Mouse (Mus musculus): ENCODE results near the gene Kcnma1. TPM values are rescaled to one million over a fixed set of nuclear protein-coding genes. Genes with fewer than 3 reads are reported as not detected.

Kcnma1 gene
- total RNA-seq, 2 experiments from 2014 or later: 26.6 to 32.2 TPM

DNA sequence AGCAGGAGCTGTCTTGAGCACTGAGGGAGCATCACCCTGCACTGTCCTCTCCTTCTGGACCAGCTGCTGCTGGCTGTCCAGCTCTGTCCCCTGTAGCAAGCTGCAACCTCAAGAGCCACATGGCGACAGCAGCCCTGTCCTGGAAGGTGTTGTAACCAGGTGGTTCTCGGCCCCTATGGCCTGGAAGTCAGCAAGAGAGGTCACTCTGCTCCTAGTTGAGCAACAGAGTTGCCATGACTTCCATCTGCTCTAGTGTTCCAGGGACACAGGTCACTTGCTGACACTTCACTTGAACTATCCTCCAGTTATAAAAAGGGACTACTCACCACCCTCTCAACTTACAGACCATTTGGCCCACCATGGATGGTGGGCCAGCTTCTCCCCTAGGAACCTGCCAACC, 139.7 kb downstream of the Kcnma1 start:
- DNase-seq (ENCODE audit: low spot score in 2 of 2): no peak

DNA sequence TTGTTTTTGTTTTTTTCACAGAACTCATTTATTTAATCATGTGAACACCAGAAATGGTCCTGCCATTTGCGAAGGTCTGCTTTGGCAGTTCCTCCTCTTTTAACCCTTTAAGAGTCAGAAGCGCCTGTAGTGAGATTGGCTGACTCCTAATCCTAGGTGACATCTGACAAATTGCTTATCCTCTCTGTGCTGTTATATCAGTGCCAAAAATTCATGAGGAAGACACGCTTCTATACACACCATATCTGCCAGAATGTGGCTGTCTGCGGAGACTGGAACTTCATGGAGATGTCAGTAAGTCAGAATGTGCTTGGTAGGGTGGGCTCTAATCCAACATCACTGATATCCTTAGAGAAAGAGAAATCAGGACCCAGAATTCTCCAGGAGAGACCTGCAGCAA, 157.3 kb downstream of the Kcnma1 start:
- no peak for DNase-seq (ENCODE audit: low spot score in 2 of 2)

DNA sequence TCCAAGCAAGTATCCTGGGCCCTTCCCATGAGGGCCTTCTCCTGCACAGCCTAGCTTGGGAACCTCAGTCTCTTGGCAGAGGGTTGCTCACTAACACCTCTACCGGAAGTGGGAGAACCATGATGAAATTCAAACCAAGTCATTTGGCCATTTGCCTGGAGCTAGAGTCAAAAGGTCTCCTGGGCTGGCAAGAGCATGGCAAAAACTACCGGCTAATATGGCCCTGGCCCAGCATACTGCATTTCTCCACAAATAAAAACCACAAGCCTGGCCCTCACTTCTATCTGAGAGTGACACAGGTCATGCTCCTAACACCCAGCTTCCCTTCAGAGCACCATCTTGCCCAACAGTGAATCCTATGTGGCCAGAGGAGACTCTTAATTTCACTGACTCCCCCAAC, 159.3 kb downstream of the Kcnma1 start:
- DNase-seq (ENCODE audit: low spot score in 2 of 2): no peak

DNA sequence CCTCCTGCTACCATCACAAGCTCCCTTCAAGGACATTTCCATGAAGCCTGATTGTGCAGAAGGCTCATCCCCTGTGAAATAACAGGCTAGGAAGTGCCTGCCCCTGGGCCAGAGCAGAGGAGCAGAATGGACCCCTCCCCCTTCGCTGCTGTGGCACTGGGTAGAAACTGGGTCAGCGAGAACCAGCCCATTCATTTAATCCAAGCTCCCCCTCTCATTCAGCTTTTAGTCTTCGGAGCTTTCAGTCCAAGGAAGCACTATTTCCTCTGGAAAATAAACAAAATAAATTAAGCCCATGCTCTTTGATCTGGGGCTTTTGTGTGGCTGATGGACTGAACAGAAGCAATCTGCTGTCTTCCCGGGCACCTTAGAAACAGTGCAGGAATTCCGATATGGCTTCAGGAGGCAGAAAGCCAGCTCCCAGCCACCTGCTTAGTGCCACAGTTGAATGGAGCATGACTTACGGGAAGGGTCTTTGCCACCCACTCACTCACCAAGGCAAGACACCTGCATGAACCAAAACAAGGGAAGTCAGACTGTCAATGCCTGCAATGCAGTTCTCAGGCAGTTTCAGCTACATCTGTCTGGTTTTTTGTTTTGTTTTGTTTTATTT, 165.7 kb downstream of the Kcnma1 start:
- DNase-seq (ENCODE audit: low spot score in 2 of 2): no peak

DNA sequence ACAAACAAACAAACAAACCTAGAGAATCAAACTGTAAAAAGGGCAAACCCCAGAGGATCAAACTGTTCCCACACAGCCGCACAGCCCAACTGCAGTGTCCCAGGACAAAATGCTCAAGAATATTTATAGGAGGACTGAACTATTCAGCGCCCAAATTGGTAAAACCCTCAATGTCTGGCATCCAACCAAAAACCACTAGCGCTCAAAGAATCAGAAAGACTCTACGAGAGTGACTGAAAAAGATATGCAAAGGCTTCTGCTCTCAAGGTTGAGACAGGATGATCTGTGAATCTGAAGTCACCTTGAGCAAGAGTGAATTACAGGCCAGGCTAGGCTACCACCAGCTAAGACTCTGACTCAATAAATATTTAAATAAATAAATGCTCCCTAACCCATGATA, 167.6 kb downstream of the Kcnma1 start:
- DNase-seq (ENCODE audit: low spot score in 2 of 2): no peak

DNA sequence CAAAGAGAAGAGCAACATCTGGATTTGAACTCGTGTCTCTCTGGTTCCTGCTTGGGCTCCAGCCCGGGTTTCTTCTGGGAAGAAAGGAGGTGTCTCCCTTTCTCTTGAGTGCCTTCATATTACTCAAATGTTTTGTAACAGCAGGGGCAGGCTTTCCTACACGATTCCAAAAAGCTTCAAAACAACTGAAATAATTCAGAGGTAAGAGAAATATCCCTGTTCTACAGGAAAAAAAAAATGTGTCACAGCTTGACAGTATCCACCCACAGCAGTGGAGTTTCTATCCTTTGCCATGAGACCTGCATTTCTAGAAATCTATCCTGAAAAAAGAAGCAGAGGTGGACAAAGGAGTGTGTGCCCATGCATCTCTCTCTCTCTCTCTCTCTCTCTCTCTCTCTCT, 172.3 kb downstream of the Kcnma1 start:
- DNase-seq (ENCODE audit: low spot score in 2 of 2): no peak

DNA sequence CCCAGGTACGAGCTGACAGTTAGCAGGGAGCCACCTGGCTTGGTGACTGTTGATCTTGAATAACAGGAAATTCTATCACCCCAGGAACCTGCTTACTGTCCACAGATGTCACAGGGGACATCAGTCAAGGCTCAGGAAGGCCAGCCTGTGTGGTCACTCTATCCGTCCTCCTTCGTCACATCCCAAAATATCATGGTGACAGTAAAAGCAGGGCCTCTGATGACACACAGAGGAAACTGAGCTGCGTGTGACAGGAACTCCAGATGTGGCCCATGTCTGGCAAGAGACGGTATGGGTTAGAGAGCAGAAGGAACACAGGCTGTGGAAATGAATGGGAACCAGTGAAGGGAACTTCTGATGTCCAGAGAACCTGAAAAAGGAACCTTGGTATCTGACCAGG, 174.7 kb downstream of the Kcnma1 start:
- no peak for DNase-seq (ENCODE audit: low spot score in 2 of 2)

DNA sequence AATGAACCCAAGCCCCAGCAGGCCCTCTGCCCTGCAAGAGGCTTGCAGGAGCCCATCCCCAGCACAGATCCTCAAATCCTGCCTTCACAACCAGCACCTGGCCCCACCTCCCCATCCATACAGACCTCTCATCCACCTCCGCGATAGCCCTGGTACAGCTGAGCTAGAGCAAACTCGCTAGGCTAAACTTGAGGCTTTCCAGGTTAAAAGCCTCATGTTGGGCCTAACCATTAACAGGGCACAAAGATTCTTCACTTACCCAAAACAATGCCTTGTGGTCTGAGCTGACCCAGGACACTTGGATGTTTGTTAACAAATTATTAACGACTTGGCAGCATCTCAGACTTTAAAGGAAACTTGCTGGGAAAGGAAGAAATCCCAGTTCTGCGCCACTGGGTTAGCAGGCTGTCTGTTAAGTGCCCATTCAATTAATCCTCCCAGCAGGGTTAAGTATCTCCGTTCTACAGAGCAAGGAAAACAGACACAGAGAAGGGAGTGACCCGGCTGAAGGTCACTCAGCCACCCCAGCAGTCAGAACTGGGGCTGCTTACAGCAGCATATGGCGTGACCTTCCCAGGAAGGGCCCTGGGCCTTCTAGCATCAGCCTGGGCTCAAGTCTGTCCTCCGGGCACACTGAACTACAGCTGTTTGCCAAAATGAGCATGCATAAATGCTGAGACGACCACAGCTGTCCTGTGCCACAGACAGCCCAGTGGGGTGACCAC, 178.7 kb downstream of the Kcnma1 start:
- no peak for DNase-seq (ENCODE audit: low spot score in 2 of 2)

DNA sequence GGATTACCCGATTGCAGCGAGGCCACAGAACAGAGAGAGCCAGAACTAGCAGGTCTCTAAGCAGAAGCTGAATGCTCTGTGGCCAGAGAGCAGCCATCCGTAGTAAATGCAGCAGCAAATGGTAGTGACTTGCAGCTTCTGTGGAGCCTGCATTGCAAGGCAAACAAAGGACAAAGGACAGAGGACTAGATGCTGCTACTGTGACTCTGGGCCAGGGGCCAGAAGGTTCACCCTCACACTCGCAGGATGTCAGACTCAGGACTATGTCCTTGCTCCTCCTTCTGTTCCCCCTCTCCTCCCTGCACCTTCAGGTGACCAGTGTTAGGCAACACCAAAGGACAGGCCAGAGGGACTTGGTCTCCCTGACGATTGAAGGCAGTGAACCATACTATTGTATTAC, 183.0 kb downstream of the Kcnma1 start:
- DNase-seq (ENCODE audit: low spot score in 2 of 2): no peak

DNA sequence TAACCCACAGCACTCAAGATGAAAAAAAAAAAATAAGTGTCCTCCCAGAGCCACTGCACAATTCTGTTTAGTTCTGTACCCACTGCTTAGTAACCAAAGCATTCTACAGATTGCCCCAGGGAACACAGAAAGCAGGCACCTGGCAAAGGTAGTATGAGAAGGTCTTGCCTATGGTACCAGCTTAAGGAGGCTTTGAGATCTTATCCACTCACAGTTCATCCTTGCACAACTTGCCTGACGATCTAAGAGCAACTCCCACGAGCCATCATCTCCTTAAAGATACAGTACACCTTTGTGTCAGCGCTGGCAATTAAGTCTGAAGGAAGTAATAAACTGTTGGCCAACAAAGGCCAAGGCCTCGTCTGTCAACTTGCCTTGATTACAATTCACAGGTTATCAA, 184.0 kb downstream of the Kcnma1 start:
- DNase-seq (ENCODE audit: low spot score in 2 of 2): no peak

DNA sequence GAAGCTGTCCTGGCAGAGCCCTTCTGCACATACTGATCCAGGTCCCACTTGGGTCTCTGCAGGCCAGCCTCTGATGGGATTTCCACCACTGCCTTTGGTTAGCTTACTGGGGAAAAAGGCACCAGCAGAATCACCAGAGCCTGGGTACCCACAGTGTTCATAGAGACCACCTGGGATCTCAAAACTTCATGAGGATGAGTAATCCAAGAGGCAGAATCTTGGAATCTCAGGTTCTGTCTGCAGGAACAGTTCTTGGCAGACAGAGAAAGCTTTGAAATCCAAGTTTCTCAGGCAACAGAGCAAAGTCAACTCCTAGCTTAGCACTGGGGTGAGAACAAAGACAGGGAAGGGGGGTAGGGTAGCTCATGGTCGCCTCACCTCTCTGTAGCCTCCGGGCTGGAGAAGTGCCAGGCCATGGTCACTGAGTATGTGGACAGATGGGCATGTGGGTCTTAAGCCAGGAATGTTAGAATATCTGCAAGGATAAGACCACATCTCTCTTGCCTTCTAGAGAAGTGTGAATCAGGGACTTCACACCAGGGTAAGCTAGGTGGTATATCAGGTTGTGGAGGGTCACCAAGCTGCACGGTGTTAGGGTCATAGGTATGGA, 185.5 kb downstream of the Kcnma1 start:
- DNase-seq (ENCODE audit: low spot score in 2 of 2): no peak

DNA sequence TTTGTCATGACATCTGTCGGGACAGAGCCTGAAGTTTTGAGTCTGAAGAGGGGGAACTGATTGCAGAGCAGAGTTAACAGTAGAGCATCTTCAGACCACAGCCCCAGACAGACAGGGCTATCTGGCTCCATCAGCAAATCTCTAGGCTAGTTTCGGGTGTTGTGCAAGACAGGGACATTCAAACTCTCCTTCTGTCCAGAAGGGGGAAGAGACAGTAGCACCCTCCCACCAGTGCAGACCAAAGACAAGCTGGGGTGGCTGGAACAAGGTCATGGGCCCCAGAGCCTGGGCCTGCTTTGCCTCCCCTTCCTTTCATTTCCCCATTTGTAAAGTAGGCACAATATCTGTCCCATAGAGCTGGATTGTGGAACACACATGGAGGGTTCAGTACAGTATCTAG, 189.4 kb downstream of the Kcnma1 start:
- no peak for DNase-seq (ENCODE audit: low spot score in 2 of 2)

DNA sequence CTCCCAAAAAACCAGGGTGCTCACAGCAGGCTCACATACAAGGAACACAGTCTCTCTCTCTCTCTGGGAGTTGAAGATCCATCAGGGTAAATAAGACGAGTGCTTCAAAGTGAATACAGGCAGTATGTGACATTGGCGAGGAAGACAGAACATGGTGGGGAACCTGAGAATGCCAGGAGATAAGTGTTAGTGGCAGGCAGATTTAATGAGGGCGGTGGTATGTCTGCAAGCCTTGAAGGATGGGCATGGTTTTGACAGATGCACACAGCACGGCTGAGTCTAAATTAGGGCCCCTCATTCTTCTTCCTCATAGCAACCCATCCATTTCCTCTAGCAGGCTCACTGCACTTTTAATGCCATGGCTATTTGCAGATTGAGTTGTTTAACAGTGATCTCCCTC, 190.0 kb downstream of the Kcnma1 start:
- no peak for DNase-seq (ENCODE audit: low spot score in 2 of 2)

DNA sequence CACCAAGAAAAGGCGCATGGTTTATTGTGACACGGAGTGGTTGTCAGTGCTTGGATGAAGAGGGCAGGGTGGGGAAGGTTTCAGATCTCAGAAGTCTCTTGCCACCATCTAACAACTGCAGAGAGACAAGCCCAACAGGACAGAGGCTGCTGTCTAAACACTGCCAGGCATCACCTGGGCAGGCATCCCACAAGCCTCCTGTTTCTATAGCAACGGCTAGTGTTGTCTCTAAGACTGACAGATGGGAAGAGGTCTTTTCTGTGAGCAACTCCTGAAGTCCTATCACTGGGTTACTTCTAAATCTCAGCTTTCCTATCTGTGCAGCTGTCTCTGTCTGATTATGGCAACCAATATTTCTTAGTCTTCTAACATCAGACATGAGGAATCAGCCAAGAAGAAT, 196.7 kb downstream of the Kcnma1 start:
- DNase-seq (ENCODE audit: low spot score in 2 of 2): no peak

DNA sequence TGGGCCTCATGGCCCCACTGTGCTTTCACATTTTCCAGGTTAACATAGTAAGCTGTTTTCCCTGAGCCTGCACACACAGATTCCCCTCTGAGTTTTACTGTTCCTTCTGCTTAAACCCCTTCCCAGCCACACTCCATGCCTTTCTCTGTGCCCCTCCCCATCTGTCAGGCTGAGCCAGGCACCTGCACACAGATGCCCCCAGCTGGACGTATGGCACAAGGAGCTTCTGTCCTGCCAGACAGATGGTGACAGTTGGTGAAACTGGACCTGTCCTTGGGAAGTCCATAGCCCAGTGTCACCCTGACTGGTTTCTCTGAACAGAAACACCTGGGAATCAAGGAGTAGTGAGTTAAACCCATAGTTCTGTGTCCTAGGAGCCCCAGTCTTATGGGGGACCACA, 204.2 kb downstream of the Kcnma1 start:
- no peak for DNase-seq (ENCODE audit: low spot score in 2 of 2)

DNA sequence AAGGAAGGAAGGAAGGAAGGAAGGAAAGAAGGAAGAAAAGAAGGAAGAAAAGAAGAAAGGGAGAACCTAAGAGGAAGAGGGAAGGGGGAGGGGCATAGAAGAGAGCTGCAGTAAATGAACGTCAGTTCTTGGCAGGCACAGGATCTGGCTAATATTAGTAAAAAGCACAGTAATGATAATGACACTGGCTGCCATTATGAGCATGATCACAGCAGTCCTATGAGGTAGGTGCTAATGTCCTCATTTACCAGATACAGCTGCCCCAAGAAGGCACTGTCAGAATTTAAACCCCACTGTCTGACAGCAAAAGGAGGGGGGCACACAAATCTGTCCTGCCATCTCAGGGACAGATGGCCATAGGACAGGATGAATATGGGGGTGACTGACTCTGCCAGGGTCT, 205.2 kb downstream of the Kcnma1 start:
- DNase-seq (ENCODE audit: low spot score in 2 of 2): no peak

DNA sequence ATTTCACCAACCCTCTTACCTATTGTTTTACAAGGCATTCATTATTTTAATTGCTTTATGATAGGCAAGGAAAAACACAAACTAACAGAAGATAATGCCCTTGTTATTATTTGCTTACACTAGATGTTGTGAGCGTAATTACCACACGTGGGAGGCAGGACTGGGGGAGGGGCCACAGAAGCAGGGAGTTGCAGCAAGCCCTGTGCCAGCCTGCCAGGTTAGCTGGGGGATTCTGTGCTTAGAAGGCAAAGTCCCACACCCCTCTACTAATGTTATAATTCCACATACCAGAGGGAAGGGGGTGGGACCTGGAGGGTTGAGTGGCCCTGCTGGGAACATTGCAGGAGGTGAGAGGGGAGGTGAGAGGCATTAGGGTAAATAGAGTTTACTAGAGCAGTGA, 207.9 kb downstream of the Kcnma1 start:
- DNase-seq (ENCODE audit: low spot score in 2 of 2): no peak

DNA sequence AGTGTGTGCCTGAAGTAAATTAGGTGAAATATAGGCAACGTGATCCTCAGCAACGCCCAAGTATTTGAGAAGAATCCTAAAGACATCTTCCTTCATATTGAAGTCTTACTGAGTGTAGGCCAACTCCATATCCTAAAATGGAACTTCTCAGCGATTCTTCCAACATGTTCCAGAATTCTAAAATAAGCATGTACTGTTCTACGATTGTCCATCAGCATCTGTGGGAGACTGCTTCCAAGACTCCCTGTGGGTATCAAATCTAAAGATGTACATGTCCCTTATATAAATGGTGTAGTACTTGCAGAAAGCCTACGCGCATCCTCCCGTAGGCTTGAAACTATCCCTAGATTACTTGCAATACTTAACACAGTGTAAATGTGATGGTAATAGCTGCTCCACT, 217.4 kb downstream of the Kcnma1 start:
- no peak for DNase-seq (ENCODE audit: low spot score in 2 of 2)

DNA sequence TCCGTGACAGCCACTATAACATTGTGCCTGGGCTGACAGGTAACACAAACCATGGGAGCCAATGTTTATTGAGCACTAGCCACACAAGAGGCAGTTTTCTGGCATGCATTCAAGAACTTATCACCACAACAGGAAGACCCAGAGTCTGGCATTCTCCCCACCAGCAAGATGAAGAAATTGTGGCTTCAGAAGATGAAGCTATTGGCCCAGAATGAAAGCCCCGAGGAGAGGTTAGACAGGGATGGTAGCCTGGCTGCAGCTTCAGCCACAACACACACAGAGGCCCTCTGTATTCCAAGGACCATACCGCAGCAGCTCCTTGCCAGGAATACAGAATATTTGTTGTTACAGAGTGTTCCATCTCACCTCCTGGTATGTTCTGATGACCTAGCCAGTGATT, 221.6 kb downstream of the Kcnma1 start:
- no peak for DNase-seq (ENCODE audit: low spot score in 2 of 2)

DNA sequence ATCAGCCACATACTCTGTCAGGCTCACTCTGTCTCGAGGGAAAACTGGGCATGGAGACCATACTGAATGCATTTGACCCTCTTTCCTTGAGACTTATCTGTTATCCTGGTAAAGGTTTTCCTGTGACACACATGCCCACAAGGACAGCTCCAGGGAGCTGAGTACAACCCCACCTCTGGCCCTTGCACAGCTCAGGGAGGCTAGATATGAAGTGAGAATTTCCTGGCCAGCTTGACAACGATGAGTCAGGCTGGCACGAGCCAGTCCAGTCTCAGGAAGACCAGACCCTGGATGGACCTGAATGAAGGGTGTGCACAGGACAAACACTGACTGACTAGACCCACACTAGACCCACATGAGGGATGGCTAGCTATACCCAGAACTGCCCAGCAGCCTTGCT, 222.2 kb downstream of the Kcnma1 start:
- no peak for DNase-seq (ENCODE audit: low spot score in 2 of 2)

DNA sequence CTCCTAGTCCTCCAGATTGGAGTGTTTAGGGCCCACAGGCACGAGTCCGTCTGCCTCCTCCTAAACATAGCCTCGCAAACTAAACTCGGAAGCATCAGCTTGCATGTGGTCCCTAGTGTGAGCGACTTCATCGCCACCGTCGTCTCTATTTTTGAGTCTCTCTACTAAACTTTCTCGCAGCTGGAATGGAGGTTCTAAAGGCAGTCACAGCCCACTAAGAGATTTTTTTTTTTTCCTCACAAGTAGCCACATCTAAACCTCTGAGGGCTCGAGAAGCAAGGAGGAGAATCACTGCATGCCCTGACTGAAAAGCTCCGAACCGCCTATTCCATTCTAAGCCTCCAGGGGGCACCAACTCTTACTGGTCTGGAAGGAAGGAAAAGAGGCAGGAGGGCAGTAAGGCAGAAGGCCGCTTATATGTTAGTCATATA, 223.0 kb downstream of the Kcnma1 start:
- DNase-seq (ENCODE audit: low spot score in 2 of 2): peak; percentile 55 to 70

DNA sequence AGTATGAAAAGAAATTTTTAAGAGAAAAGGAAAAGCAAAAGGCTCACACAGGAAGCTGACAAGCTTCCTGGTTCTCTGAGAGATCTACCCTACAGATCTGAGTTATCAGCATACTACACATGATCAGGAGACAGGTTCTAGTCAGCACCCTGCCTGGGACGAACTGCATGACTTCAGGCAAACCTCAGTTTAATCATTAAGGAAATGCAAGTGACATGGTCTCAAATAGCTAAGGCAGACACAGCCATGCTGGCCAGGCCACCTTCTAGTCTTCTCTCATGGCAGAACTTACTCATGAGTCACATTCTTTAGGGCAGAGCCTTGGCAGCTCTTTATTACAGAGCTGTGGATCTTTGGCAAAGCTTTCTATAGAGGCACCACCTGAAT, 227.6 kb downstream of the Kcnma1 start:
- no peak for DNase-seq (ENCODE audit: low spot score in 2 of 2)
